Mouse (Mus musculus) lung, embryonic 15.5 days (tissue): ENCODE measurements around the gene Nfe2l3. TPM values are rescaled to one million over a fixed set of nuclear protein-coding genes. Genes with fewer than 3 reads are reported as not detected.

Source experiments
- ATAC-seq: fragments of 200-750 bp; cut with Nextera tagmentation; 2 replicates; pipeline ENCODE4 v1.8.0; 2017; ENCODE audit warnings: moderate number of reproducible peaks, borderline replicate concordance; ENCODE audit not compliant: low FRiP score, low TSS enrichment; ENCODE audit errors: extremely low read depth
- H3K27ac ChIP-seq: fragments of 300-500 bp; sonication (generic); 2 replicates; pipeline ENCODE4 v1.5.1; 2015; ENCODE audit warnings: moderate library complexity, mild to moderate bottlenecking, inconsistent platforms
- H3K27me3 ChIP-seq: fragments of 300-500 bp; sonication (generic); 2 replicates; pipeline ENCODE4 v1.6.1; 2015; ENCODE audit warnings: inconsistent platforms
- H3K36me3 ChIP-seq: fragments of 300-500 bp; sonication (generic); 2 replicates; pipeline ENCODE4 v1.6.1; 2015; ENCODE audit warnings: inconsistent platforms
- H3K4me1 ChIP-seq: fragments of 300-500 bp; sonication (generic); 2 replicates; pipeline ENCODE4 v1.6.1; 2015; ENCODE audit warnings: inconsistent platforms
- H3K4me2 ChIP-seq: fragments of 300-500 bp; sonication (generic); 2 replicates; pipeline ENCODE4 v1.6.1; 2015; ENCODE audit warnings: inconsistent platforms, mild to moderate bottlenecking, moderate library complexity
- H3K4me3 ChIP-seq: fragments of 300-500 bp; sonication (generic); 2 replicates; pipeline ENCODE4 v1.5.1; 2015; ENCODE audit warnings: mild to moderate bottlenecking, inconsistent platforms
- H3K9ac ChIP-seq: fragments of 300-500 bp; sonication (generic); 2 replicates; pipeline ENCODE4 v1.6.1; 2015; ENCODE audit warnings: inconsistent platforms
- H3K9me3 ChIP-seq: fragments of 300-500 bp; sonication (generic); 2 replicates; pipeline ENCODE4 v1.6.1; 2016; ENCODE audit warnings: inconsistent platforms
- WGBS: fragments of 180-500 bp; shearing (Covaris S2); methylation state at CpG from one replicate; pipeline ENCODE4 v1.1.7; 2015; 5-methylcytosine and 5-hydroxymethylcytosine counted together
- polyA plus RNA-seq: library from polyadenylated mRNA; unstranded; fragments of >200 nt; fragmentation: Nextera tagmentation; extraction: Ambion mirVana; gene quantifications from 2 replicates; pipeline ENCODE4 v1.2.1, GENCODE M21; 2015

Gene Nfe2l3
- polyA plus RNA-seq, 1 experiment from 2014 or later = 3.4 TPM

GRCm38 (mm10) chr6:51507556-51507955 is 75.1 kb downstream of the Nfe2l3 start:
- Histone ChIP-seq H3K9ac (no peak overlapping the region), H3K9me3 (no peaks in the 10 kb centered on the region), H3K36me3 (no peaks in the 10 kb centered on the region), H3K27ac (no peak overlapping the region), H3K4me1 (no peaks in the 10 kb centered on the region), H3K4me3 (no peak overlapping the region), H3K27me3 (no peaks in the 10 kb centered on the region), H3K4me2 (no peak overlapping the region)
- ATAC-seq = no peak
- WGBS = 76% methylated on average over 2 of the region's 2 CpGs

Other genes with a start within 250 kb of the Nfe2l3 start
- 1,895 and 2,008 TPM in 2 replicates for gene Hnrnpa2b1, start 37.2 kb downstream of the Nfe2l3 start, polyA plus RNA-seq
- gene Cbx3, start 37.7 kb downstream of the Nfe2l3 start, polyA plus RNA-seq = 501 and 507 TPM in 2 replicates
- 13.4 TPM in 2 replicates for gene Snx10, start 91.2 kb downstream of the Nfe2l3 start, polyA plus RNA-seq